Mouse (Mus musculus): Measurements from ENCODE around the gene Btnl10. TPM values are rescaled to one million over a fixed set of nuclear protein-coding genes. Genes with fewer than 3 reads are reported as not detected.

Btnl10 gene
- total and polyA plus RNA-seq, 3 experiments: not detected

DNA sequence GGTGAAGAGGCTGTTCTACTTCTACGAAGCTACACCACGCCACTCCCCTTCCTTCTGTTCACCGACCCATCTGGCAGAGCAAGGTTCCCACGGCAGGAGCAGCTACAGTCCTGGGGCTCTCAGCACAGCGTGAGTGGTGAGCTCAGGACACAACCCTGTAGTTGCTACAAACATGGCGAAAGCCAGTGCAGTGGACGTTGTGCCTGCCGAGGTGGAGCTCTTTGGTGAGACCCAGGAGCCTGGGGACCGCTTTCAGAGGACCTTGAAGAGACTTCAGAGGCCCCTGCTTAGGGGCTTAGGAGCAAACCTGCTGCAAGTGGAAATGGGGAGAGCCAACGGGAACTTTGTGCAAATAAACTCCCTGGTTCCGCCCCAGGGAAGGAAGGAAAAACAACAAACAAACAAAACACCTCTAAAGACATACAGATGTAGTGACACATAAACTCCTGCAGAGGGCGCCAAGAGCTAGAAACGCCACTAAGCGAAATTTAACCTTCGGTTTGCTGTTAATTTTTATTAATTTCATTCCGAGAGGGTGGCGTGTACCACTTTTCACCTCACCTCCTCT, 3.2 kb upstream of the Btnl10 start:
- Histone ChIP-seq H3K27me3 (replicated peaks) (peaks cover 79% of the 10 kb centered on the region), H3K36me3 (replicated peaks in 1 of 2; ENCODE audit: control insufficient read depth in 1 of 2, insufficient read depth in 1 of 2, low read length in 1 of 2) (no peaks in the 10 kb centered on the region), H3K9ac (ENCODE audit: insufficient read depth, low read depth) (peak overlapping the region; percentile 23; the same call in 1 of the 2 replicates), H3K79me2 (replicated peaks; ENCODE audit: control insufficient read depth, extremely low read depth, insufficient read depth, poor library complexity, severe bottlenecking) (no peaks in the 10 kb centered on the region), H3K4me3 (replicated peaks in 1 of 3; ENCODE audit: low read depth in 2 of 3, low read length in 2 of 3, poor library complexity in 1 of 3) (peak overlapping the region in 1 of 3 experiments; percentile 41), H3K27ac (ENCODE audit: insufficient read depth, low read depth) (no peak overlapping the region), H3K9me3 (replicated peaks; ENCODE audit: low read length) (no peaks in the 10 kb centered on the region), H3K4me1 (ENCODE audit: control insufficient read depth in 1 of 2, insufficient read depth in 2 of 2) (peaks cover 9 to 14% of the 10 kb centered on the region in 2 experiments), H3K4me2 (ENCODE audit: insufficient read depth, low read depth, poor library complexity, severe bottlenecking) (peak overlapping the region; percentile 60)
- TF ChIP-seq SMC3 (IDR thresholded peaks at IDR 0.05; ENCODE audit: low read depth, low read length): peak; percentile 46
- peak; percentile 78 to 92 for TF ChIP-seq CTCF (conservative IDR thresholded peaks at IDR 0.05 in 1 of 2, IDR thresholded peaks at IDR 0.05 in 1 of 2; ENCODE audit: low read depth in 2 of 2, low read length in 2 of 2)
- no peak for TF ChIP-seq MAX (IDR thresholded peaks at IDR 0.05; ENCODE audit: low read length)
- TF ChIP-seq RAD21 (IDR thresholded peaks at IDR 0.05; ENCODE audit: low read depth, low read length): peak; percentile 59
- TF ChIP-seq USF1 (IDR thresholded peaks at IDR 0.05; ENCODE audit: low read depth, low read length): no peak
- TF ChIP-seq TCF12 (IDR thresholded peaks at IDR 0.05; ENCODE audit: low read depth, low read length): 0 out of 2 replicates have a peak, but pooled peaks have one; percentile 16
- dilution Hi-C loops (cut with MboI; ENCODE audit: extremely low pct_ligation_motif_present, extremely low pct_unique_long_range_greater_than_20kb, low sequenced_read_pairs) (no loop called here), in situ Hi-C loops (cut with MboI; ENCODE audit: low pct_ligation_motif_present, low pct_unique_long_range_greater_than_20kb, low sequenced_read_pairs) (no loop called here)
- no peak for DNase-seq (ENCODE audit: extremely low read depth)

DNA sequence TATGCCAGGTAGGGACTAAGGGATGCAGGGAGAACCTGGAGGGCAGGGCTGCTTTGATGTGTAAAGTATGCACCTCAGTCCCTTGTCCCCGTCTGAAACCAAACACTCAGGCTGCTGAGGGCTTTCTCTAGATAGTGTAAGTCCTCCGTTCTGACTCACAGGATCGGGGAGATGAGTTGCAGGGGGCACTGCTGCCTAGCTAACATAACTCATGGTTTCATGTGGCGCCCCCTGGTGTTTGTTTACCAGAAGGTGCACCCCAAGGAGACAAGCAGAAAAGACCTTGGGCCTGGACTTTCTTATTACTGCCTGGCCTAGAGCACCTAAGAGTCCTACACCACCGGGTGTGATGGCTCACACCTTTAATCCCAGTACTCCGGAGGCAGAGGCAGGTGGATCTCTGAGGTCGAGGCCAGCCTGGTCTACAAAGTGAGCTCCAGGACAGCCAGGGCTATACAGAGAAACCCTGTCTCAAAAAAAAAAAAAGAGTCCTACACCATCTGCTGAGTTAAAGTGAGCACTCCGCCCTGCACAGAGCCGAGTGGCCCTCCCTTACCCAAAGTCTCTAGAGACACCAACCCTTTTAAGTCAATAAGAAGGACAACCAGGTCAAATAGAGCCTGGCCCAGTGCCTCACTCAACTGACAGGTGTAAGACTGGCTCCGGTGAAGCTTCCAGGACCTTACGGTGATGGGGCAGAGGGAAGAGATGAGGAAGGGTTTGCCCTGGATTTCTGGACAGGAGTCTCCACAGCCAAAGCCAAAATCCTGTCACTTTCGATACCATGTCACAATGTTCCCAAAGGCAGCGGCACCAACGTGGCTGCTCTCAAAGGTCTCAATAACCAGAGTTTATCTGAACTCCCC, 596 bp upstream of the Btnl10 start:
- H3K27me3 ChIP-seq (replicated peaks): peaks cover 72% of the 10 kb centered on the region
- H3K79me2 ChIP-seq (replicated peaks; ENCODE audit: control insufficient read depth, extremely low read depth, insufficient read depth, poor library complexity, severe bottlenecking): no peaks in the 10 kb centered on the region
- peaks cover 10 to 18% of the 10 kb centered on the region in 2 experiments for H3K4me1 ChIP-seq (ENCODE audit: control insufficient read depth in 1 of 2, insufficient read depth in 2 of 2)
- no peak overlapping the region for H3K9ac ChIP-seq (ENCODE audit: insufficient read depth, low read depth)
- in situ Hi-C loops (cut with MboI; ENCODE audit: low pct_ligation_motif_present, low pct_unique_long_range_greater_than_20kb, low sequenced_read_pairs) (no loop called here), dilution Hi-C loops (cut with MboI; ENCODE audit: extremely low pct_ligation_motif_present, extremely low pct_unique_long_range_greater_than_20kb, low sequenced_read_pairs) (no loop called here)
- no peak overlapping the region for H3K27ac ChIP-seq (ENCODE audit: insufficient read depth, low read depth)
- no peaks in the 10 kb centered on the region for H3K9me3 ChIP-seq (replicated peaks; ENCODE audit: low read length)
- no peak overlapping the region for H3K4me3 ChIP-seq (replicated peaks in 1 of 3; ENCODE audit: low read depth in 2 of 3, low read length in 2 of 3, poor library complexity in 1 of 3)
- no peaks in the 10 kb centered on the region for H3K36me3 ChIP-seq (replicated peaks in 1 of 2; ENCODE audit: control insufficient read depth in 1 of 2, insufficient read depth in 1 of 2, low read length in 1 of 2)
- no peak overlapping the region for H3K4me2 ChIP-seq (ENCODE audit: insufficient read depth, low read depth, poor library complexity, severe bottlenecking)
- DNase-seq (ENCODE audit: extremely low read depth): peak; percentile 87
- peak; percentile 57 for TF ChIP-seq SMC3 (IDR thresholded peaks at IDR 0.05; ENCODE audit: low read depth, low read length)
- no peak for TF ChIP-seq CHD1 (IDR thresholded peaks at IDR 0.05; ENCODE audit: low read depth, low read length)
- no peak for TF ChIP-seq TCF12 (IDR thresholded peaks at IDR 0.05; ENCODE audit: low read depth, low read length)
- no peak for TF ChIP-seq BHLHE40 (IDR thresholded peaks at IDR 0.05; ENCODE audit: low read depth, low read length)
- no peak for TF ChIP-seq USF1 (IDR thresholded peaks at IDR 0.05; ENCODE audit: low read depth, low read length)
- TF ChIP-seq ZMIZ1 (IDR thresholded peaks at IDR 0.05; ENCODE audit: low read depth, low read length): no peak
- TF ChIP-seq GABPA (IDR thresholded peaks at IDR 0.05; ENCODE audit: insufficient replicate concordance, low read depth, low read length): no peak
- TF ChIP-seq E2F4 (IDR thresholded peaks at IDR 0.05; ENCODE audit: insufficient replicate concordance, low read depth, low read length): no peak
- no peak for TF ChIP-seq NRF1 (IDR thresholded peaks at IDR 0.05; ENCODE audit: low read depth, low read length)
- no peak for TF ChIP-seq RCOR1 (conservative IDR thresholded peaks at IDR 0.05; ENCODE audit: low read depth, low read length)
- no peak for TF ChIP-seq MEF2A (IDR thresholded peaks at IDR 0.05; ENCODE audit: borderline replicate concordance, low read depth, low read length)
- TF ChIP-seq UBTF (IDR thresholded peaks at IDR 0.05; ENCODE audit: low read depth, low read length): no peak
- no peak for TF ChIP-seq HCFC1 (IDR thresholded peaks at IDR 0.05; ENCODE audit: low read depth, low read length)
- TF ChIP-seq POLR2AphosphoS2 (IDR thresholded peaks at IDR 0.05; ENCODE audit: low read depth, low read length): no peak
- 0 out of 2 replicates have a peak, but pooled peaks have one; percentile 12 for TF ChIP-seq IRF4 (IDR thresholded peaks at IDR 0.05; ENCODE audit: low read depth, low read length)
- peak; percentile 40; the same call in 1 of the 2 replicates for TF ChIP-seq MYC (IDR thresholded peaks at IDR 0.05; ENCODE audit: low read depth, low read length)
- no peak for TF ChIP-seq NELFE (IDR thresholded peaks at IDR 0.05; ENCODE audit: low read depth, low read length)
- no peak for TF ChIP-seq MAX (IDR thresholded peaks at IDR 0.05; ENCODE audit: low read length)
- no peak for TF ChIP-seq EP300 (IDR thresholded peaks at IDR 0.05; ENCODE audit: low read length)
- no peak for TF ChIP-seq JUN (IDR thresholded peaks at IDR 0.05; ENCODE audit: insufficient read depth, low read depth, low read length)
- TF ChIP-seq ETS1 (conservative IDR thresholded peaks at IDR 0.05; ENCODE audit: low read depth, low read length): no peak
- TF ChIP-seq PAX5 (IDR thresholded peaks at IDR 0.05; ENCODE audit: low read length): no peak
- TF ChIP-seq SIN3A (IDR thresholded peaks at IDR 0.05; ENCODE audit: low read length): no peak
- no peak for TF ChIP-seq MAFK (IDR thresholded peaks at IDR 0.05; ENCODE audit: insufficient replicate concordance, low read length)
- TF ChIP-seq TBP (conservative IDR thresholded peaks at IDR 0.05; ENCODE audit: low read depth, low read length): no peak
- no peak for TF ChIP-seq ZKSCAN1 (IDR thresholded peaks at IDR 0.05; ENCODE audit: borderline replicate concordance, low read depth, low read length)
- TF ChIP-seq ZNF384 (IDR thresholded peaks at IDR 0.05; ENCODE audit: low read depth, low read length): peak; percentile 19; the same call in 1 of the 2 replicates
